Mouse (Mus musculus) kidney, postnatal 0 days (tissue): ENCODE results near the gene Hoxc13. TPM values are rescaled to one million over a fixed set of nuclear protein-coding genes. Genes with fewer than 3 reads are reported as not detected.

Experiments
- ATAC-seq: fragments of 200-750 bp; cut with Nextera tagmentation; replicated peaks from 2 replicates; pipeline ENCODE4 v1.8.0; 2017; ENCODE audit warnings: low read depth, moderate number of reproducible peaks, moderate TSS enrichment, moderate library complexity; ENCODE audit not compliant: low FRiP score
- DNase-seq: peaks from one replicate; pipeline ENCODE4 v3.0.0-alpha.2; 2016; ENCODE audit warnings: low spot score
- H3K27ac ChIP-seq: fragments of 300-500 bp; sonication (generic); 2 replicates; pipeline ENCODE4 v1.5.1; 2014; ENCODE audit warnings: mild to moderate bottlenecking
- H3K27me3 ChIP-seq: fragments of 300-500 bp; sonication (generic); 2 replicates; pipeline ENCODE4 v1.6.1; 2014; ENCODE audit warnings: low read length, mixed read lengths; ENCODE audit not compliant: insufficient read depth
- H3K36me3 ChIP-seq: fragments of 300-500 bp; sonication (generic); 2 replicates; pipeline ENCODE4 v1.6.1; 2014; ENCODE audit warnings: low read length, mixed read lengths; ENCODE audit not compliant: insufficient read depth
- H3K4me1 ChIP-seq: fragments of 300-500 bp; sonication (generic); replicated peaks from 2 replicates; pipeline ENCODE4 v1.6.1; 2014; ENCODE audit warnings: antibody characterized with exemption, low read length, mixed read lengths; ENCODE audit not compliant: insufficient read depth
- H3K4me2 ChIP-seq: fragments of 300-500 bp; sonication (generic); 2 replicates; pipeline ENCODE4 v1.6.1; 2014; ENCODE audit warnings: mild to moderate bottlenecking, low read length, moderate library complexity, mixed read lengths
- H3K4me3 ChIP-seq: fragments of 300-500 bp; sonication (generic); replicated peaks from 2 replicates; pipeline ENCODE4 v1.5.1; 2014; ENCODE audit warnings: low read depth, low read length
- H3K9ac ChIP-seq: fragments of 300-500 bp; sonication (generic); 2 replicates; pipeline ENCODE4 v1.6.1; 2014; ENCODE audit warnings: low read depth, low read length
- H3K9me3 ChIP-seq: fragments of 300-500 bp; sonication (generic); replicated peaks from 2 replicates; pipeline ENCODE4 v1.6.1; 2016; ENCODE audit warnings: low read length, inconsistent platforms, mixed read lengths
- CTCF ChIP-seq: IDR thresholded peaks from 2 replicates; pipeline ENCODE4 v1.5.1; 2016; ENCODE audit warnings: antibody characterized with exemption, low read depth, mild to moderate bottlenecking, moderate library complexity
- WGBS: fragments of 180-500 bp; shearing (Covaris S2); extraction: QIAGEN DNeasy Blood & Tissue Kit; methylation state at CpG from one replicate; pipeline ENCODE4 v1.1.7; 2014; 5-methylcytosine and 5-hydroxymethylcytosine counted together
- polyA plus RNA-seq: library from polyadenylated mRNA; unstranded; fragments of >200 nt; fragmentation: Nextera tagmentation; extraction: Ambion mirVana; gene quantifications from 2 replicates; pipeline ENCODE4 v1.2.1, GENCODE M21; 2015

Hoxc13 gene
- polyA plus RNA-seq, 1 experiment from 2014 or later: 0.05 TPM

DNA sequence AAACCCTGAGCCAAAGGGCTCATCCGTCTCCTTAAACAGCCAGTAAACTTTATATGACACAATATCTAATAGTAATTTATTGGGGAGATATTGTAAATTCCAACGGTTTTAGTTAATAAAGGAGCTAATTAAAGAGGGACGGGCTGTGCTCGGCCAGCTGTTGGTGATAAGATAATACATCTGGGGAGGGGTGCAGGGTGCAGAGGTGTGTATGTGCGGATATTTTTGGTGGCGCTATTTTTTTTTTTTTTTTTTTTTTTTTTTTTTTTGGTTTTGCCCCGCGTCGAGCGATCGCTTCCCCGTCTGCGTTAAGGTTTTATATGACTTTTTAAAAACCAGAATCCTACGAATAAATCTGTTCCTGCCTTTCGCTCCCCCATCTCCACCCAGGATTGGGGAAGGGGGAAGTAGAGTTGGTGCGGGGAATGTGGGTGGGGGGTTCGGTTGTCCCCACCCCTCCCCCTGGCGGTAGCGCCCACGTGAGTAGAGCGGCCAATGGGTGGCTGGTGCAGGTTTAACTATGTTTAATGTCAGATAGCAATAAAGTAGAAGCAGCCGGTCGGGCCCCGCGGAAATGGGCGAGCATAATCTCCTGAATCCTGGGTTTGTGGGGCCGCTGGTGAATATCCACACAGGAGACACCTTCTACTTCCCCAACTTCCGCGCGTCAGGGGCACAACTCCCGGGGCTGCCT lies 15.5 kb downstream of the Hoxc13 start, which contains the start of gene Hoxc12:
Gene Hoxc12, plus strand, starts transcription at position 479 of the 694 bp plus-strand sequence.
- Histone ChIP-seq H3K4me2 (0 out of 2 replicates have a peak within 1 kb of the TSS, but pooled peaks have one; percentile 5), H3K27me3 (peaks cover 92% of the 10 kb centered on the region), H3K4me1 (0 out of 2 replicates have a peak, but pooled peaks cover 5% of the 10 kb centered on the region), H3K4me3 (no peak within 1 kb of the TSS), H3K36me3 (no peaks in the 10 kb centered on the region), H3K27ac (no peak within 1 kb of the TSS), H3K9me3 (no peaks in the 10 kb centered on the region), H3K9ac (no peak within 1 kb of the TSS)
- DNase-seq (no peak), ATAC-seq (no peak)
- no peak for TF ChIP-seq CTCF
- whole genome bisulfite sequencing: under 1% methylated on average over 31 of the region's 31 CpGs

DNA sequence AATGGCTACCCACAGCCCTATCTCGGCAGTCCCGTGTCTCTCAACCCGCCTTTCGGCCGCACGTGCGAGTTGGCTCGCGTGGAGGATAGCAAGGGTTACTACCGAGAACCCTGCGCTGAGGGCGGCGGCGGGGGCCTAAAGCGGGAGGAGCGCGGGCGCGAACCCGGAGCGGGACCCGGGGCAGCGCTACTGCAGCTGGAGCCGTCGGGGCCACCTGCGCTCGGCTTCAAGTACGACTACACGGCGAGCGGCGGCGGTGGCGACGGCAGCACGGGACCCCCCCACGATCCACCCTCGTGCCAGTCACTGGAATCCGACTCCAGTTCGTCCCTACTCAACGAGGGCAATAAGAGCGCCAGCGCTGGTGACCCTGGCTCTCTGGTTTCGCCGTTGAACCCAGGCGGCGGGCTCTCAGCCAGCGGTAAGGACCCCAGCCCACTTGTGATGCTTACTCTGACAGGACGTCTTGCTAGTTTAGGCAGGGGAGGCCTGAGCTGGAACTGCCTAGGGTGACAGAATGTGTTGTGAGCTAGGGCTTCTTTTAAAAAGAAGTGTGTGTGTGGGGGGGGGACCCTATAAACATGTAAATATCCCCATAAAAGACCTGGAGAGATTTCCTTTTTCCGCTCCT lies 16.2 kb downstream of the Hoxc13 start:
- H3K9me3 ChIP-seq: no peaks in the 10 kb centered on the region
- no peak overlapping the region for H3K9ac ChIP-seq
- ATAC-seq (no peak), DNase-seq (no peak)
- H3K4me1 ChIP-seq: 0 out of 2 replicates have a peak, but pooled peaks cover 5% of the 10 kb centered on the region
- 2% methylated on average over 50 of the region's 50 CpGs for WGBS
- H3K27me3 ChIP-seq: peaks cover 92% of the 10 kb centered on the region
- 0 out of 2 replicates have a peak overlapping the region, but pooled peaks have one; percentile 5 for H3K4me2 ChIP-seq
- H3K4me3 ChIP-seq: no peak overlapping the region
- no peaks in the 10 kb centered on the region for H3K36me3 ChIP-seq
- TF ChIP-seq CTCF: no peak
- no peak overlapping the region for H3K27ac ChIP-seq

DNA sequence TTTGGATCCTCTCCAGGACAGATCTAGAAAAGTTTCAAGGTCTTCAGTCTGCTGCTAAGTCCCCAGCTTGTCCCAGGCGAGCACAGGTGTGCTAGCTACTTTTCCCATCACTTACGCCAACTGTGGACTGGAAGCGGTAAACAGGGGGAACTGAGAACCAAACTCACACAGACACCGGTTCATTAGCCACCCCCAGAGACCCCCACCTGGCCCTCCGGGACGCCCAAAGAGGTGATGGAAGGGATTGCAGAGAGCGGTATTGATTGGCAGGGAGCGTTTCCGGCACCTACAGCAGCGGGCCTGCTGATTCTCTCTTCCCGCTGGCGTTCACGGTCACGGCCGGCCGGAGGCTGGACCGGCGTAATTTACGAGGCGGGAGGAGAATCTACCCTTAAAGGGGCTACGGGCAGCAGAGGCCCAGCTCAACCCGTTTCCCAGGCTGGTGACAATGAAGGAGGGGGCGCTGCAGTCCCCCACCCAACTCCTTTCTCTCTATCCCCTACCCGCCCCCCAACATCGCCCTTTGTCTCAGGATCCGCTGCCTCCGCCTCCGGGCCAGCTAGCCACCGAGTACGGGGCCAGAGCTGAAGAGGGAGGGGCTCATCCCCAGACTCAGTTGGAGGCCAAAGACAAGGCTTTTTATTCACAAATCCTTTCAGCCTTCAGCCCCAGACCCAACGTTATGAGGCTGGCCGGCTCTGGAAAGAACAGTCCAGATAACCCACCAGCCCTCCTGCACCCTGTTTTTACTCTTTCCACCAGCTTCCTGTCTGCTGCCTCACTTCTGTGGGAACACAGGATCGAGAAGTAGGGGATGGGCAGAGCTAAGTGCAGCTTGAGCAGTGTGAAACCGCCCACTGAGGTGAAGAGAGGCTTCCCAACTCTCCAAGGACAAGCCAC lies 18.6 kb downstream of the Hoxc13 start:
- Histone ChIP-seq H3K9ac (no peak overlapping the region), H3K36me3 (no peaks in the 10 kb centered on the region), H3K27me3 (peaks cover 88% of the 10 kb centered on the region), H3K9me3 (no peaks in the 10 kb centered on the region), H3K27ac (no peak overlapping the region), H3K4me2 (peak overlapping the region; percentile 30), H3K4me1 (0 out of 2 replicates have a peak, but pooled peaks cover 9% of the 10 kb centered on the region), H3K4me3 (no peak overlapping the region)
- 5% methylated on average over 33 of the region's 34 CpGs for WGBS
- ATAC-seq (0 out of 2 replicates have a peak, but pooled peaks have one; percentile 9), DNase-seq (no peak)
- TF ChIP-seq CTCF: no peak

DNA sequence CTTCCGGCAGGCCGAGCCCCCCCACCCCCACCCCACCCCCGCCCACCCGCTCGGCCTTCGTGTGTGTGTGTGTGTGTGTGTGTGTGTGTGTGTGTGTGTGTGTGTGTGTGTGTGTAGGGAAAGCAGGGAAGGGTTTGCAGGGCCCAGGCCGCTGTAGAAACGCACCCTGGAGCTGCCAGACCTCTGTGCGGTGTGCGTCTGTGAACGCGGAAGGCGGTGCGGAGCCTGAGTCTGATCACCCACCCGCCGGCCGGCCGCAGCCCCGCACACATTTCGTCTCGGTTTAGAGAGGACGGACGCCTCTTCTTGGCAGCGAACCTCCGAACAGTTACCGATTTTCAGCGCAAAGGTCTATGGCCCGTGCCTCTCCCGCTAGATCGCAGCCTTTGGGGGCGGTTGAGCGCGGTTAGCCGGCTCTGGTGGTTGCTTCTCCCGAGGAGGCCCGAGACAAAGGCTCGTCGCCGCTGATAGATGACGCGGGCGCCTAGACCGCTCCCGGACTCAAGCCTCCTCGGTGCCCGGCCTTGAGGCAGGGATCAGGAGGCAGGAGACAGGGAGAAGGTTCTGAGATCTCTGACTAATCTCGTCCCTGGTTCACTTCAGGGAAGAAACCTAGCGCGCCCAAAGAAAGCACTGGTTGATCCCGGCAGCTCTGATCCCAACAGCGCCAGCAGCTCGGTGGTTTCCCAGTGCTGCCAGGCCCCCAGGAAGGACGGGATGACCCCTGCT lies 22.0 kb downstream of the Hoxc13 start:
- peak overlapping the region; percentile 53 for H3K4me2 ChIP-seq
- H3K27me3 ChIP-seq: peaks cover 89% of the 10 kb centered on the region
- no peak overlapping the region for H3K27ac ChIP-seq
- peak overlapping the region; percentile 46; the same call in 1 of the 2 replicates for H3K9ac ChIP-seq
- DNase-seq: peak; percentile 65
- H3K36me3 ChIP-seq: no peaks in the 10 kb centered on the region
- H3K9me3 ChIP-seq: no peaks in the 10 kb centered on the region
- H3K4me1 ChIP-seq: 0 out of 2 replicates have a peak, but pooled peaks cover 9% of the 10 kb centered on the region
- peak; percentile 58 for TF ChIP-seq CTCF
- WGBS: under 1% methylated on average over 52 of the region's 53 CpGs
- ATAC-seq: 0 out of 2 replicates have a peak, but pooled peaks have one; percentile 16
- H3K4me3 ChIP-seq: peak overlapping the region; percentile 31

DNA sequence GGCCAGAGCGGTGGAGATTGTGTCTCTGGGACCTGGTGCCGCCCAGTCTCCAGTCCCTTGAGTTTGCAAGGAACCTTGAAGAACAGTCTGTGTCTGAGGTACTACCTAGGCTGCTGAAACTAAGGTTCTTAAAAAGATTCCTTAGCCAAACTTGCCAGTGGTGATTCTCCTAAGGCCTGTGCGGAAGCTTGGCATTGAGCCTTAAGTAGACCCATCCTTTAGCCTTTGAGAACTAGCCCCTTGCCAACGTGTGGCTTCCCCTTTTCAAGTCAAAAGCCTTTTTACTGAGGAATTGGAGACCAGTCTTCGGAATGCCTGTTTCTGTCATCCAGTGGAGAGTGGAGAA lies 22.5 kb downstream of the Hoxc13 start:
- H3K9me3 ChIP-seq: no peaks in the 10 kb centered on the region
- H3K27ac ChIP-seq: no peak overlapping the region
- WGBS: 19% methylated on average over 5 of the region's 5 CpGs
- ATAC-seq (0 out of 2 replicates have a peak, but pooled peaks have one; percentile 26), DNase-seq (no peak)
- H3K27me3 ChIP-seq: peaks cover 89% of the 10 kb centered on the region
- H3K4me2 ChIP-seq: peak overlapping the region; percentile 53
- 0 out of 2 replicates have a peak, but pooled peaks cover 9% of the 10 kb centered on the region for H3K4me1 ChIP-seq
- H3K36me3 ChIP-seq: no peaks in the 10 kb centered on the region
- H3K9ac ChIP-seq: no peak overlapping the region
- no peak for TF ChIP-seq CTCF
- 0 out of 2 replicates have a peak overlapping the region, but pooled peaks have one; percentile 31 for H3K4me3 ChIP-seq
